Mouse (Mus musculus): ENCODE data around the gene Nags.
"Not testable (repeated sequence)": the region's sequence is repeated elsewhere in the genome, so short reads cannot be mapped to it uniquely, and the experiment has no call there.

The Nags gene

DNA sequence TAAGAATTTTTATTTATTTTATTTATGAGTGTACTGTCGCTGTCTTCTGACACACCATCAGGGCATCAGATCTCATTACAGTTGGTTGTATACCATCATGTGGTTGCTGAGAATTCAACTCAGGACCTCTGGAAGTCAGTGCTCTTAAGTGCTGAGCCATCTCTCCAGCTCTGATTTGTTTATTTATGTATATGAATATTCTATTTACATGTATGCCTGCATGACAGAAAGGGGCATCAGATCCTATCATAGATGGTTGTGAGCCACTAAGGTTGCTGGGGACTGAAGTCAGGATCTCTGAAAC is 11.4 kb downstream of the Nags start:
- DNase-seq (ENCODE audit: low read depth, low spot score), result no peak

- DNase-seq (ENCODE audit: low read depth, low spot score), result not testable (repeated sequence)
Measured at GRCm38 (mm10) chr11:102158024-102158423, 12.7 kb downstream of the Nags start.

GRCm38 (mm10) chr11:102159781-102160180 is 14.5 kb downstream of the Nags start:
- DNase-seq (ENCODE audit: low read depth, low spot score), result no peak

DNA sequence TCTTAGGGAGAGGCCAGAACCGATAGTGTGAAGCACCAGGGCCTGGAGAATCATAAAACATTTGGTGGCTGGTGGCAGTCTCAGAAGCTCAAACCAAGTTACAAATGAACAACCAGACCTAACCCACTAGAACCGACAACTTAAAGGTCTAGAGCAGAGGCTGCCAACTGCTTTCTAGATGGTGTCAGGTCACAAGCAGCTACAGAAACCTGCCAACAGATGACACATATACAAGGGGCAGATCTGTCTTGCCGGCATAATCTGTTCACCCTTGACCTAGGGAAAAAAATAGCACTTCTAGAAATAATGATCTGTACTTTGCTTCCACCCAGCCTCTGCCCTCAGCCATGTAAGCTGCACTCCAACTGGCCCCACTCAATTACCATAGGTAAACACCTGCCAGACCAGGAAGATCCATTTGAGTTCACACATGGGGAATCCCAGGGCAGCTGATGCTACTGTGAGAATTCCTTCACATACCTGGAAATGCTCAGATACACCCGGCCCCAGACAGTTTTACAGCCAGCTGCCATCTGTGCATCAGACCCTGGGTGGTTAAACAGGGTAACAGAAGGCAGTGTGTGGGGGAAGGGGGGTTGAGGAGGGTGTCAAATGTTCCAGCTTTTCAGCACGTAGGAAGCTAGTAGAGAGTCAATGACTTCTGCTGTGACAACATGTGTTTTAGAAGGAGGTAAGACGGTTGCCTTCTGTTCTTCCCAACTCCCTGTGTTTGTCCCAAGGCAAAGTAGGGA is 20.8 kb downstream of the Nags start:
- no peak for DNase-seq (ENCODE audit: low read depth, low spot score)

DNA sequence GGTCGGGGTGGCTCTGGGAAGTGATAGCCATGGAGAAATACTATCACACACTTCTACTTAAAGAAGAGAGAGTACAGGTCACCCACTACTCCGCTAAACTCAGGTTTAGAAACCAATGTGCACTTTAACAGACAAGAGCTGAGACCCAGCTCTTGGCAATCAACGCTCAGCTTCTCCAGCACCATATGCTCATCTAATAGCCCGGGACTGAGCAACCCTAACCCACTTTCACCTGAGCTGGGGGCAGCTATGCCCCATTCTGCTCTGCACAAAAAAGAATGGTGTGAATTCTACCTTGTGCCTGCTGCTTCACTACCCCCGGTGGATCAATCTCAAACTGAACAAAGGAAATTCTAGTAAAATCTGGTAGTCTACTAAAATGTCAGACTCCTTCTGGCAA is 22.2 kb downstream of the Nags start:
- DNase-seq (ENCODE audit: low read depth, low spot score), result no peak

- DNase-seq (ENCODE audit: low read depth, low spot score), result no peak
Measured at GRCm38 (mm10) chr11:102168689-102169088, 23.4 kb downstream of the Nags start.

DNA sequence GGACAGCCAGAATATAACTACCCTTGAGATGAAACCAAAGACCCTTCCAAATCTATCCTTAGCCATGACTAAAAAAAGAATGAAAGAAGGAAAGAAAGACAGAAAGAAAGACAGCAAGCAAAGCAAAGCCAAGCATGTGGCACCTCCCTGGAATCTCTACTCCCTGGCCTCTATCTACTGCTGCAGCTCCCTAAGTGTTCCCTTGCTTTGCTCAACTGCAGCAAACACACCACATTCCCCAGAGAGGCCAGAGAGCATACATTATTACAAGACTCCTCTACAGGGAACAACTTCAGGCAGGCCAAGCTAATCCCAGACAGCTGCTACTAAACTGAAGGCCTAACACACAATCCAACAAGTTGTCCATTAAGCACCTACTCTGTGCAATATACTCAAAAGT is 34.5 kb downstream of the Nags start:
- no peak for DNase-seq (ENCODE audit: low read depth, low spot score)

- DNase-seq (ENCODE audit: low read depth, low spot score), result no peak
Measured at GRCm38 (mm10) chr11:102184253-102184645, 38.9 kb downstream of the Nags start.

GRCm38 (mm10) chr11:102184646-102185495 is 39.6 kb downstream of the Nags start, which contains the start of gene Lsm12:
Gene Lsm12, minus strand, starts transcription at chr11:102185296.
- DNase-seq (ENCODE audit: low read depth, low spot score), result peak; percentile 90

GRCm38 (mm10) chr11:102185677-102186076 is 40.4 kb downstream of the Nags start:
- DNase-seq (ENCODE audit: low read depth, low spot score), result no peak

DNA sequence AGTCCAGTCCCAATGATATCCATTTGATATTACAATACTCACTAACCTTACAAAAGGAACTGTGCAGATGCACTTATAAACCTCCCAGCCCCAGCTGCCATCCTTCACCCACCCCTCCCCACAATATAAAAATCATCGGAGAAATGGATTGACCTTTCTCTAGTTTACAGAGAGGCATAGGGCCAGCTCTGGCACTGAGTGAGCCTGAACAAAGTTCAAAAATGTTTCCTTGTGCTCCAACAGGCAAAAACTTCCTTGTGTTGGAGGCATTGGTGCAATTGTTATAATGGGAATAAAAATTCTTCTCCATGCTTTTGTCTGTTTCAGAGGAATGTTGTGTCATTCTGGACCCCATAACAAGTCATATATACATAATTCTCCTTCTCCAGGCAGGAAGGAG is 40.9 kb downstream of the Nags start:
- DNase-seq (ENCODE audit: low read depth, low spot score), result no peak

- DNase-seq (ENCODE audit: low read depth, low spot score), result no peak
Measured at GRCm38 (mm10) chr11:102188980-102189379, 43.7 kb downstream of the Nags start.

- no peak for DNase-seq (ENCODE audit: low read depth, low spot score)
Measured at GRCm38 (mm10) chr11:102189461-102190436, 44.4 kb downstream of the Nags start, which contains the start of gene G6pc3. Gene G6pc3, plus strand, starts transcription at chr11:102189620.

DNA sequence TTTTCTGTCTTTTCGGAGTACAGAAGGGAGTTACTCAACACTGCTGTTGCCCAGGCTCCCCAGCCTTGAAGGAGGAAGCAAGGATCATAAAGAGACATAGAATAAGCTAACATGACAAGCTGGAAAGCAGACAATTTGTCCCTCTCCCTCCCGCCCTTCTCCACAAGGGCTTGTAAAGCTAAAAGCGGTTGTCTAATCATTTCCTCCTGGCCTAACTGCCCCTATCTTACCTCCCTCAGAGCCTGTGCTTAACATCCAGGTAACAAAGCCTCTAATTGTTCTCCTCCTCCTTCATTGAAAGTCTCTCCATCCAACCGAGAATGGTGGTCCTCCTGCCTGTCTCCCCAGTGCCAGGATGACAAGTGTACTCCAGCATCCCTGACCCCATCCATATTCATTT is 45.5 kb downstream of the Nags start:
- no peak for DNase-seq (ENCODE audit: low read depth, low spot score)

GRCm38 (mm10) chr11:102193657-102194440 is 48.5 kb downstream of the Nags start:
- DNase-seq (ENCODE audit: low read depth, low spot score), result no peak

DNA sequence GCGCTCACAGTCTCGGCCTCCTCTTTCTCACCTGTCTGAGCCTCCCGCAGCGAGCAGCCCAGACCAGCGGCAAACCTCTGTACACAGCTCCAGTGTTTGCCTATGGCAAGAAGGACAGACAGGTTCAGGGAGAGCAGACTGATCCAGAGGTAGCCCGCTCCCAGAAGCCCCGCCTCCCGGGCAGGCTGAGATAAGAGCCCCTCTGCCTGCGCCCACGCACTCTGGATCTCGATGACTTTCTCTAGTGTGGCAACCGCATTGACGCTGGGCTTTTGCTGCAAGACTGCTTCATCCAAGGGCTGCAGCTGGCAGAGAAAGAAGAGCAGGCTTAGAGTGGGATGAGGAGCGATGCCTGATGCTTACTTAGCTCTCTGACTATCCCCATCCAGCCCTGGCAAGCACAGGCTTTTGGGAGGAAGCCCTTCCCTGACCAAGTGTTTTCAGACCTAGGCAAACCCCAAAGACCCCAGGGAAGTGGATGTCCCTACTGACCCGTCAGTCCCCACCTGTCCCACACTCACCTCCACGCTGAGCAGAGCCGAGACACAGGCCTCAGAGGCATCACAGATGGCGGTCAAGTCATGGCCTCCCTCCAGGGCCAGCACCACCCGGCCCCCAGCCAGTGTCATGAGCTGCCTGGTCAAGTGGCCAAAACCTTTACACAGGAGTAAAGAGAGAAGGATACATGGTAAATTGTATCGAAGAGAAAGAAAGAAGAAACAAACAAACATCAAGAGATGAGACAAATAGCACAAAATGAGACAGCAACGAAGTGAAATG is 50.9 kb downstream of the Nags start:
- DNase-seq (ENCODE audit: low read depth, low spot score), result no peak

- DNase-seq (ENCODE audit: low read depth, low spot score), result no peak
Measured at GRCm38 (mm10) chr11:102198245-102198644, 52.9 kb downstream of the Nags start.
